Mouse (Mus musculus) midbrain, embryonic 14.5 days (tissue): ENCODE measurements around the gene F8. TPM values are rescaled to one million over a fixed set of nuclear protein-coding genes. Genes with fewer than 3 reads are reported as not detected.
A peak's percentile ranks its signal among the peaks of the same experiment; 100 is the strongest.

ENCODE experiments used
- ATAC-seq: fragments of 200-750 bp; cut with Nextera tagmentation; 2 replicates; pipeline ENCODE4 v1.8.0; 2017; ENCODE audit warnings: moderate number of reproducible peaks, moderate library complexity; ENCODE audit not compliant: low FRiP score, low TSS enrichment
- DNase-seq: peaks from one replicate; pipeline ENCODE4 v3.0.0-alpha.2; 2015
- H3K27ac ChIP-seq: fragments of 300-500 bp; sonication (generic); replicated peaks from 2 replicates; pipeline ENCODE4 v1.5.1; 2014; ENCODE audit warnings: mild to moderate bottlenecking, low read depth, low read length, moderate library complexity
- H3K27me3 ChIP-seq: fragments of 300-500 bp; sonication (generic); 2 replicates; pipeline ENCODE4 v1.6.1; 2014; ENCODE audit warnings: low read length, control low read depth, mixed read lengths; ENCODE audit not compliant: control insufficient read depth, insufficient read depth
- H3K36me3 ChIP-seq: fragments of 300-500 bp; sonication (generic); 2 replicates; pipeline ENCODE4 v1.6.1; 2014; ENCODE audit warnings: low read length, control low read depth; ENCODE audit not compliant: control insufficient read depth, insufficient read depth
- H3K4me1 ChIP-seq: fragments of 300-500 bp; sonication (generic); 2 replicates; pipeline ENCODE4 v1.6.1; 2014; ENCODE audit warnings: mild to moderate bottlenecking, antibody characterized with exemption, low read length, control low read depth; ENCODE audit not compliant: control insufficient read depth, insufficient read depth
- H3K4me2 ChIP-seq: fragments of 300-500 bp; sonication (generic); 2 replicates; pipeline ENCODE4 v1.6.1; 2014; ENCODE audit warnings: mild to moderate bottlenecking, low read length, moderate library complexity
- H3K4me3 ChIP-seq: fragments of 300-500 bp; sonication (generic); replicated peaks from 2 replicates; pipeline ENCODE4 v1.5.1; 2014; ENCODE audit warnings: low read depth, low read length
- H3K9ac ChIP-seq: fragments of 300-500 bp; sonication (generic); replicated peaks from 2 replicates; pipeline ENCODE4 v1.6.1; 2014; ENCODE audit warnings: mild to moderate bottlenecking, low read length, moderate library complexity
- H3K9me3 ChIP-seq: fragments of 300-500 bp; sonication (generic); 2 replicates; pipeline ENCODE4 v1.6.1; 2016; ENCODE audit warnings: low read length, control low read depth, mixed read lengths; ENCODE audit not compliant: control insufficient read depth
- WGBS: fragments of 180-500 bp; shearing (Covaris S2); extraction: QIAGEN DNeasy Blood & Tissue Kit; methylation state at CpG from one replicate; pipeline ENCODE4 v1.1.7; 2014; 5-methylcytosine and 5-hydroxymethylcytosine counted together
- polyA plus RNA-seq: library from polyadenylated mRNA; unstranded; fragments of >200 nt; fragmentation: Nextera tagmentation; extraction: Ambion mirVana; gene quantifications from 2 replicates; pipeline ENCODE4 v1.2.1, GENCODE M21; 2014

Gene F8
- 1.8 and 2.6 TPM in 2 replicates for polyA plus RNA-seq

DNA sequence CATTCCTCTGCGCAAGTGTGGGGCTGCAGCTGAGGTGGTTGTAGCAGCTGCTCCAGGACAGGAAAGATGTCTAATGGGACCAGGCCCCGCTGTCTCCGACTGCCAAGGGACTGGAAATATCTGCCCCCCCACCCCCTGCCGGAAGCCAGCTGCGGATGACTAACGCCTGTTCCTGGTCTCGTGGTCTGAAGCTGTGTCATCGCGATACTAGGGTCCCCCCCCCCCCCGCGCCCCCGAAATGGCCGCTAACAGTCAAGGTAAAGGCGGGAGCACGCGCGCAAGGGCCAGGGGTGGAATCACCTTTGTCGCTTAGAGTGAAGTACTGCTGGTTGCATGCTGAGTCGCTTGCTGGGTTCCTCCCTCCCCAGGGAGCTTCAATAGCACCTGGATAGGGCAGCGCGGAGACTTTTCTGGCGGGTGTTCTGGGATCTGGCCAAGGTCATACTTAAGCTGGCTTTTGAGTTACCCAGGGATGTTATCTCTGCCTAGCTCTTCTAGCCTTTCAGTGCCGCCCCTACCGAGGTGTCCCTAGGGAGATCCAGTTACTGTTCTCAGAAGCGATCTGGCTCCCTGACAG lies at the start of gene F8, which contains the start of gene Fundc2:
F8 (minus strand) TSS at position 421 of the 577 bp plus-strand sequence.
Fundc2 (plus strand) TSS at position 205 of the 577 bp plus-strand sequence.
- ATAC-seq (peak; percentile 96), DNase-seq (peak; percentile 87)
- 19% methylated on average over 24 of the region's 25 CpGs for WGBS
- Histone ChIP-seq H3K36me3 (no peaks in the 10 kb centered on the region), H3K27ac (peak within 1 kb of the TSS; percentile 71), H3K4me3 (peak within 1 kb of the TSS; percentile 51), H3K9ac (peak within 1 kb of the TSS; percentile 57; the same call in 1 of the 2 replicates), H3K9me3 (no peaks in the 10 kb centered on the region), H3K4me2 (peak within 1 kb of the TSS; percentile 54), H3K4me1 (no peaks in the 10 kb centered on the region), H3K27me3 (no peaks in the 10 kb centered on the region)

DNA sequence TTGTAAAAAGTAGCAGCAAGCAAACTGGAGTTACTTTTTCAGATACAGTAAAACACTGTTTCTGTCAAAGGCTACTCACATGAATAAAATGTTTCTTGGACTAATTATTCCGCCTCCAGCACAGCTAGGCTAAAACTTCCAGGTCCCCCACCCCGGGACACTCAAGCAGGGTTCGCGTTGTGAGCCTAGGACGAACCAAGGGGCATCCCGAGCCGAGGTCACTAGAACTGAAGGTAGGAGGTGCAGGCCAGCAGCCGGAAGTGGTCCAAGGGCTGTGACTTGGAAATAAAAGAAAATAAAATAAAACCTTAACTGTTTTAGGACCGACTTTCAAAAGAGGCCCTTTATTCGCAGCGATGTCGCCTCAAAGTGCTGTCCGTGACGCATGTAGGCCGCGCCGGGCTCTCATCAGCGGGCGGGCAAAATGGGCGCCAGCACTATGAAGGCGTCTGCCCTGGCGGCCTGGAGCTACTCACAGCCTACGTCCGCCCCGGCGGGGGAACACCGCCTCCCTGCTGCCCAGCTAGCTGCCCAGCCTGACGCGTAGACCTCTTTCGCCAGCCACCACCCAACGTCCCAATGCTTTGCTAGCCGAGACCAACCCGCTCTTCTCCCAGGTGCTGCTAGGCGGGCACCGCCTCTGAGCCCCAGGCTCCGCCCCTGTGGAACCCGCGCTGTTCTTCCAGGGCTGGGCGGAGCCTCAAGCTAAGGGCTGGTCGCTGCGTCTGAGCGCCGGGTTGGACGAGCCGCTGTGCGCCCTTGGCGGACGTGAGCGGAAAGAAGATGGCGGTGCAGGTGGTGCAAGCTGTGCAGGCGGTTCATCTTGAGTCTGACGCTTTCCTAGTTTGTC lies 33.7 kb upstream of the F8 start, which contains the start of the genes Cmc4, Mtcp1 and Brcc3:
Cmc4 (minus strand) TSS at position 649 of the 850 bp plus-strand sequence.
Mtcp1 (minus strand) TSS at position 653 of the 850 bp plus-strand sequence.
Brcc3 (plus strand) TSS at position 693 of the 850 bp plus-strand sequence.
- WGBS: 19% methylated on average over 52 of the region's 52 CpGs
- no peaks in the 10 kb centered on the region for H3K9me3 ChIP-seq
- H3K36me3 ChIP-seq: no peaks in the 10 kb centered on the region
- DNase-seq (peak; percentile 93), ATAC-seq (peak; percentile 100)
- H3K27ac ChIP-seq: peak within 1 kb of the TSS; percentile 89
- no peaks in the 10 kb centered on the region for H3K27me3 ChIP-seq
- peak within 1 kb of the TSS; percentile 61 for H3K9ac ChIP-seq
- H3K4me1 ChIP-seq: peaks cover 2% of the 10 kb centered on the region; the same call in 1 of the 2 replicates
- H3K4me2 ChIP-seq: peak within 1 kb of the TSS; percentile 56
- peak within 1 kb of the TSS; percentile 50 for H3K4me3 ChIP-seq

DNA sequence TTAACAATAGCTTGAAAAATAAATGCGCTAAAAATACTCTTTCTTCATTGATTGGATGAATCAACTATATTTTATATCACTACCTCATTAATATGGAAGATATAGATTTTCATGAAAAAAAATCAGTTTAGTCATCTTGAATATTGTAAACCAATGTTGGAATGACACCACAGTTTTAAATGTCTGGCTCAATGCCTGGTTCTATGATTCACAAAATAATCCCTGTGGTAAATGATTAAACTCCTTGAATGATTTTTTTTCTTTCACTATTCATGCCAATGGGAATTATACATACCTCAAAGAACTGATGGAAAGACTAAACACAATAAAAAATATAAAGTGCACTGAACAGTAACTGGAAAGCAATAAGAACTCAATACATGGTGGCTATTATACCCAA lies 27.3 kb upstream of the F8 start:
- Histone ChIP-seq H3K27me3 (no peaks in the 10 kb centered on the region), H3K4me2 (no peak overlapping the region), H3K4me3 (no peak overlapping the region), H3K27ac (no peak overlapping the region), H3K9ac (no peak overlapping the region), H3K36me3 (no peaks in the 10 kb centered on the region), H3K4me1 (peaks cover 2% of the 10 kb centered on the region; the same call in 1 of the 2 replicates), H3K9me3 (no peaks in the 10 kb centered on the region)
- DNase-seq: no peak
- 88% methylated on average over 1 of the region's 1 CpGs for whole genome bisulfite sequencing
- ATAC-seq: no peak

DNA sequence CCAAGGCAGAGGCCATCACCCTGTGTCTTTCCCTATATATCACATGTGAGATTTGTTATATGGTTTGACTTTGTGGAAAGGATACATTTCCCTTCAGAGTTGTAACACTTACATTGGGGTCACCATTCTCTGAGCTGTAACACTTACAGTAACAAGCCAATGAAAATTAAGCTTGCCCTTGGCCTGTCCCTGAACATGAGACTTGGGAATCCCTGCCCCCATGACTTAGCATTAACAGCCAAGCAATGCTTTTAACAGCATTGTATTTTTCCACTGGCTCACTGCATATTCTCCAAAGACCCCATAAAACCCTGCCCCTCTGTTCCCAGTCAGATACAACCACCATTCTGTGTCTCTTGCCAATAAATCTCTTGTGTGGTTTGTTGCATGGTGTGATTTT lies 20.9 kb upstream of the F8 start:
- ATAC-seq: no peak

DNA sequence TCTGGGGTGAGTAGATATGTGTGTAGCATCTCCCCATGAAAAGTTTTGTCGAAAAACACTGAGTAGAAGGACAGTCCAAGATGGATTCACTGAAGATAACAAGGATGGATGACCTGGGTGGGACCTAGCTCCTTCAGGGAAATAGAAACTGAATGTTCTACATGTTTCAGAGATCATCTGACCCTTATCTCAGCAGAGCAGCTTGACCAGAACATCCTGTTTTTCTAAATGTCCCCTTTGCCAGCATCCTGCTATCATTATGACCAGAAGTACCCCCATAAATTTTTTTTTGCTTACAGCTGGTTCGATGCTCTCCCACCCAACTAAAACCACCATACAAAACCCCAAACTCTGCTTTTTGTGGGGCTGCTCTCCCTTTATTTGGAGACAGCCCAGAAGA lies 20.3 kb upstream of the F8 start:
- no peaks in the 10 kb centered on the region for H3K4me1 ChIP-seq
- no peaks in the 10 kb centered on the region for H3K27me3 ChIP-seq
- DNase-seq (no peak), ATAC-seq (no peak)
- no peak overlapping the region for H3K9ac ChIP-seq
- H3K27ac ChIP-seq: no peak overlapping the region
- H3K4me3 ChIP-seq: no peak overlapping the region
- H3K9me3 ChIP-seq: no peaks in the 10 kb centered on the region
- H3K4me2 ChIP-seq: no peak overlapping the region
- WGBS: 91% methylated on average over 2 of the region's 2 CpGs
- H3K36me3 ChIP-seq: peaks cover 11% of the 10 kb centered on the region; the same call in 1 of the 2 replicates

More for the DNA sequence above, 20.9 kb upstream of the F8 start:
- no peak overlapping the region for H3K27ac ChIP-seq
- no peak overlapping the region for H3K4me2 ChIP-seq
- peaks cover 11% of the 10 kb centered on the region; the same call in 1 of the 2 replicates for H3K36me3 ChIP-seq
- no peak overlapping the region for H3K4me3 ChIP-seq
- DNase-seq: no peak
- H3K27me3 ChIP-seq: no peaks in the 10 kb centered on the region
- H3K9me3 ChIP-seq: no peaks in the 10 kb centered on the region
- H3K4me1 ChIP-seq: no peaks in the 10 kb centered on the region
- no peak overlapping the region for H3K9ac ChIP-seq

DNA sequence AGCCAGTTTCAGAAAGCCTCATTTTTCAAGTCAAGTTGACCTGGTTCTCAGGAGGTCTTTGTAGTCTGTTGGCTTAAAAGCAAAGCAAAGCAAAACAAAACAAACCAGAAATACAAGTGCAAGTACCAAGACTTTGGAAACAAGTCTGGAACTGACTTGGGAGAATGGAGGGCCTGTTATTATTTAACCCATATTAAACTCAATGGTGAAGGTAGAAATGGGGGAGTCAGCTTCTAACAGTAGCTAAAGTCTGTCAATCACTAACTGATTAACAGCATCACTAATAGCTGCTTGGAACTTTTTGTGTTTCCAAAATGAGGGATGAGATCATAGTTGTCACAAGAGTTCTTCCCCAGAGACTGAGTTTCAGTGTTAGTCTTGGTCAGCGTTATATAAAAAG lies 17.1 kb upstream of the F8 start:
- ATAC-seq (no peak), DNase-seq (no peak)
- no peaks in the 10 kb centered on the region for H3K4me1 ChIP-seq
- no peak overlapping the region for H3K9ac ChIP-seq
- WGBS: 95% methylated on average over 1 of the region's 1 CpGs
- H3K4me2 ChIP-seq: no peak overlapping the region
- no peak overlapping the region for H3K27ac ChIP-seq
- no peaks in the 10 kb centered on the region for H3K27me3 ChIP-seq
- peaks cover 11% of the 10 kb centered on the region for H3K36me3 ChIP-seq
- no peak overlapping the region for H3K4me3 ChIP-seq
- no peaks in the 10 kb centered on the region for H3K9me3 ChIP-seq

DNA sequence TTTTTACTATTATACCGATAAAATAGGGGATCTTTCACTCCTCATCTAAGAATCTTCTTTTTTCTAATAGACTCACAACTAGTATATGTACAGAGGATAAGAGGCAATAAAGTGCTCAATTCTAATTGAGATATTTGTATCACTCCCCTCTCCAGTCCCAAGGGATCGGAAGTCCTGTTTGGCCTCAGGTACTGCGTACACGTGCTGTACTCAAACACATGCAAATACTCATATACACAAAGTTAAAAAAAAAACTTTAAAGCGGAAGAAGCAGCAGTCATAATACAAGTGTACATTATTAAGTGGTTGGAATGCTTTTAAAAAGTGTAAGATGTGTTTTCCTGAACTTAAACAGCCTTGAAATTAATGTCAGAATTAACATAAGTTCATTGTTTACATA lies 716 bp downstream of the F8 start:
- peak; percentile 18; the same call in 1 of the 2 replicates for ATAC-seq

DNA sequence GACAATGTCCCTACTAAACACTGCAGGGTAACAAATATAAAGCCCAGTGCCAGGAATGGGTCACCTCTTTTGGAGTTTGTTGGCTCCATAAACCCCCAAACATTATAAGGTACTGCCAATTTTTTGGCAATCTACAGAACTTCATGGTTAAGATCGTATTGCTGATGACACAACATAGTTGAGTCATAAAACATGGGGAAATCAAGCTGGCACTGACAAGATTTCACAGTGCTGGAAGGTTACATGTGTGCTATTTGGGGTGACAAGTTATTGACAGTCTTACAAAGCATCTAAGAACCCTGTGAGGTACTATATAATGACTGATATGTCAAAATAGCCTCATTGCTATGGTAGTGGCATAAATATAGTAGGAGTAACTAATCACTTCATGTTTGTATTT lies 1.2 kb downstream of the F8 start:
- ATAC-seq: no peak
- no peaks in the 10 kb centered on the region for H3K9me3 ChIP-seq
- H3K27ac ChIP-seq: no peak overlapping the region
- H3K4me1 ChIP-seq: no peaks in the 10 kb centered on the region
- H3K4me3 ChIP-seq: no peak overlapping the region
- H3K27me3 ChIP-seq: no peaks in the 10 kb centered on the region
- H3K4me2 ChIP-seq: no peak overlapping the region
- 79% methylated on average over 1 of the region's 1 CpGs for WGBS
- H3K36me3 ChIP-seq: no peaks in the 10 kb centered on the region
- DNase-seq: no peak
- no peak overlapping the region for H3K9ac ChIP-seq

More for the DNA sequence above, 716 bp downstream of the F8 start:
- H3K4me1 ChIP-seq: no peaks in the 10 kb centered on the region
- peak; percentile 2 for DNase-seq
- no peak overlapping the region for H3K27ac ChIP-seq
- H3K9ac ChIP-seq: peak overlapping the region; percentile 57; the same call in 1 of the 2 replicates
- WGBS: 76% methylated on average over 5 of the region's 5 CpGs
- no peaks in the 10 kb centered on the region for H3K9me3 ChIP-seq
- H3K27me3 ChIP-seq: no peaks in the 10 kb centered on the region
- H3K36me3 ChIP-seq: no peaks in the 10 kb centered on the region
- H3K4me2 ChIP-seq: peak overlapping the region; percentile 54
- peak overlapping the region; percentile 51 for H3K4me3 ChIP-seq
